Mouse (Mus musculus) myocyte (in vitro differentiated cells): Measurements from ENCODE around the gene Susd6. TPM values are rescaled to one million over a fixed set of nuclear protein-coding genes. Genes with fewer than 3 reads are reported as not detected.

Experiments
- H3K27me3 ChIP-seq: one replicate; pipeline ENCODE4 v1.6.1; 2011; ENCODE audit not compliant: control insufficient read depth, insufficient read depth, insufficient read length
- H3K36me3 ChIP-seq: one replicate; pipeline ENCODE4 v1.6.1; 2011; ENCODE audit not compliant: control insufficient read depth, insufficient read depth
- H3K4me2 ChIP-seq: one replicate; pipeline ENCODE4 v1.6.1; 2011; ENCODE audit warnings: low read depth, control low read depth
- H3K4me3 ChIP-seq: one replicate; pipeline ENCODE4 v1.5.1; 2011; ENCODE audit warnings: mild to moderate bottlenecking, control low read depth, moderate library complexity
- H3K79me2 ChIP-seq: one replicate; pipeline ENCODE4 v1.6.1; 2011; ENCODE audit not compliant: control insufficient read depth, insufficient read depth
- H3ac ChIP-seq: one replicate; pipeline ENCODE4 v1.6.1; 2011; ENCODE audit not compliant: control insufficient read depth, insufficient read length
- CEBPB ChIP-seq: IDR thresholded peaks from 2 replicates; pipeline ENCODE4 v1.6.1; 2011; ENCODE audit warnings: mild to moderate bottlenecking, moderate library complexity; ENCODE audit not compliant: poor library complexity, insufficient read depth, severe bottlenecking
- E2F4 ChIP-seq: IDR thresholded peaks from one replicate; pipeline ENCODE4 v1.6.1; 2011; ENCODE audit warnings: mild to moderate bottlenecking, control low read depth, moderate library complexity; ENCODE audit not compliant: insufficient read depth
- MAX ChIP-seq: IDR thresholded peaks from one replicate; pipeline ENCODE4 v1.6.1; 2011; ENCODE audit warnings: low read depth, mild to moderate bottlenecking, control low read depth
- MYOD1 ChIP-seq, 3 experiments: IDR thresholded peaks; one replicate each; pipeline ENCODE4 v1.6.1; 2011; ENCODE audit warnings: control low read depth in 2 of 3, low read depth in 2 of 3, mild to moderate bottlenecking in 2 of 3, moderate library complexity in 1 of 3; ENCODE audit not compliant: insufficient read length in 2 of 3, control insufficient read depth in 1 of 3
- MYOG ChIP-seq, 3 experiments: IDR thresholded peaks; one replicate each; pipeline ENCODE4 v1.6.1; 2011; ENCODE audit warnings: control low read depth in 2 of 3, low read depth in 2 of 3, mild to moderate bottlenecking in 2 of 3; ENCODE audit not compliant: insufficient read length in 2 of 3, control insufficient read depth in 1 of 3, insufficient read depth in 1 of 3
- POLR2A ChIP-seq: IDR thresholded peaks from one replicate; pipeline ENCODE4 v1.6.1; 2011; ENCODE audit warnings: low read depth, mild to moderate bottlenecking, control low read depth, moderate library complexity; ENCODE audit not compliant: insufficient read length
- POLR2AphosphoS2 ChIP-seq: IDR thresholded peaks from one replicate; pipeline ENCODE4 v1.6.1; 2011; ENCODE audit warnings: low read depth, control low read depth; ENCODE audit not compliant: insufficient read length
- REST ChIP-seq: IDR thresholded peaks from one replicate; pipeline ENCODE4 v1.6.1; 2011; ENCODE audit warnings: mild to moderate bottlenecking, control low read depth, moderate library complexity; ENCODE audit not compliant: insufficient read depth, insufficient read length
- SRF ChIP-seq: IDR thresholded peaks from one replicate; pipeline ENCODE4 v1.6.1; 2011; ENCODE audit warnings: low read depth; ENCODE audit not compliant: control insufficient read depth, insufficient read length
- TCF12 ChIP-seq: IDR thresholded peaks from one replicate; pipeline ENCODE4 v1.6.1; 2011; ENCODE audit warnings: mild to moderate bottlenecking, control low read depth; ENCODE audit not compliant: poor library complexity, insufficient read depth, severe bottlenecking
- TCF3 ChIP-seq: IDR thresholded peaks from one replicate; pipeline ENCODE4 v1.6.1; 2011; ENCODE audit warnings: low read depth, control low read depth; ENCODE audit not compliant: insufficient read length
- USF1 ChIP-seq: IDR thresholded peaks from one replicate; pipeline ENCODE4 v1.6.1; 2011; ENCODE audit warnings: low read depth, mild to moderate bottlenecking, control low read depth, moderate library complexity
- polyA plus RNA-seq: library from polyadenylated mRNA; unstranded; fragments of >200 nt; fragmentation: generic; extraction: Trizol; gene quantifications from one replicate; pipeline ENCODE4 v1.2.1, GENCODE M21; 2012; ENCODE audit warnings: missing spikeins

Susd6 gene
- polyA plus RNA-seq, 1 experiment, result 64.0 TPM

DNA sequence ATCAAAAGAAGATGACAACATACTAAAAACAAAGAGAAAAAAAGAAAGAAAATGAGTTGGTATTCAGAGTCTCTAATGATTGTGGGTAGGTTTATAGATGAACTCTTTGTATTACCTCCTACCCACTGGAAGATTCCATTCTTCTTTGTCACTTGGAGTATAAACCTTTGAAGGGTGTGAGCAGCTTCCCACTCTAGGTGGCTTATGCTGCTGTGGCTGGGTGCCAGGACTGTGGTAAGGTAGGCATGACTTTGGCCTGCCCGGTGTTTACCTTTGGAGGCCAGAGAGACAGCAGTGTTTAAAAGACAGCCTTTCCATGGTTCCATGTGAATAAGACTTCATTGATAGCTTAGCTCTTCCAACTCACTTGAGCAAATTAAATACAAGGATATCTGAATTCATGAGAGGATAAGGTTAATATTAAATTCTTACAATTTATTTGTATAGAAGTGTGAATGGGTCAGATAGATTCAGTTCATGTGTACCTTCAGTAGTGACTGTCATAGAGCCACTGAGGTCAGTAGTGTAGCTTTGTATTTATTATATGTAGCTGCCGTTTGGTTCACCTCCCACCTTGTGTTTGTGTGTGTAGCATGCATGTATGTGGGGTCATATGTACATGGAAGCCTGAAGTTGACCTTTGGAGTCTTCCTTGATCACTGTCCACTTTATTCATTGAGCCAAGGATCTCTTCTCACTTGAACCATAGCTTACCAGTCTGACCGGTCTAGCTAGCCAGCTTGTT lies 44.0 kb downstream of the Susd6 start:
- TF ChIP-seq POLR2A (no peak), MYOG (IDR thresholded peaks at IDR 0.05; ENCODE audit: control insufficient read depth in 1 of 3, insufficient read depth in 1 of 3, insufficient read length in 2 of 3, low read depth in 2 of 3) (no peak), CEBPB (no peak), POLR2AphosphoS2 (no peak), TCF12 (no peak), MAX (no peak), USF1 (no peak), SRF (no peak), TCF3 (no peak), E2F4 (no peak), REST (no peak), MYOD1 (IDR thresholded peaks at IDR 0.05; ENCODE audit: control insufficient read depth in 1 of 3, insufficient read length in 2 of 3, low read depth in 2 of 3) (no peak)
- no peaks in the 10 kb centered on the region for H3K27me3 ChIP-seq
- H3K4me3 ChIP-seq, result no peak overlapping the region
- H3ac ChIP-seq, result no peak overlapping the region
- no peak overlapping the region for H3K4me2 ChIP-seq
- H3K36me3 ChIP-seq, result peaks cover 17% of the 10 kb centered on the region
- peaks cover 99% of the 10 kb centered on the region for H3K79me2 ChIP-seq

DNA sequence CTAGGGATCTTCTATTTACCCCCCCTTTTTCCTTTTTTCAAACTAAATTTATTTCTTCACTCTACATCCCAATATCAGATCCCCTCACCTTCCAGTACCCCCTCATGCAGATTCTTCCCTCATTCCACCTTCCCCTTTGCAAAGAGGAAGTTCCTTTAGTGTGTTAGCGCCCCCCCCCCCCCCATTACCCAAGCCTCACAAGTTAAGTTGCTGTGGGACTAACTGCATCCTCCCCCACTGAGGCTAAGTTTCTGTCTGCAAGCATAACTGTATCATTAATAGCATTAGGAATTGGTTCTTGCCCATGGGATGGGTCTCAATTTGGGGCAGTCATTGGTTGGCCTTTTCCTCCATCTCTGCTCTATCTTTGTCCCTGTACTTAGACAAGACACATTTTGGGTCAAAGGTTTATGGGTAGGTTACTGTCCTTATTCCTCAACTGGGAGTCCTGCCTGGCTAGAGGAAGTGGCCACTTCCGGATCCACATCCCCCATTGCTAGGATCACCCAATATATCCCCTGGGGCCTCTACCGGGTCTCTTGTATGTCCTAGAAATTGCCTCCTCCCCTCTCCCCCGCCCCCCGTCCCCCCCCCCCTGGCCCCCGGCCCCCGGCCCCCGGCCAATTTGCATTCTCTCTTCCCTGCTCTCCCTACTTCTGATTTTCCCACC lies 44.7 kb downstream of the Susd6 start:
- H3K4me2 ChIP-seq, result no peak overlapping the region
- H3K79me2 ChIP-seq, result peaks cover 99% of the 10 kb centered on the region
- no peaks in the 10 kb centered on the region for H3K27me3 ChIP-seq
- no peak overlapping the region for H3K4me3 ChIP-seq
- H3K36me3 ChIP-seq, result peaks cover 14% of the 10 kb centered on the region
- no peak for TF ChIP-seq USF1
- no peak for TF ChIP-seq MYOG (IDR thresholded peaks at IDR 0.05; ENCODE audit: control insufficient read depth in 1 of 3, insufficient read depth in 1 of 3, insufficient read length in 2 of 3, low read depth in 2 of 3)
- no peak for TF ChIP-seq SRF
- TF ChIP-seq REST, result no peak
- no peak for TF ChIP-seq CEBPB
- no peak for TF ChIP-seq MAX
- TF ChIP-seq POLR2AphosphoS2, result no peak
- TF ChIP-seq MYOD1 (IDR thresholded peaks at IDR 0.05; ENCODE audit: control insufficient read depth in 1 of 3, insufficient read length in 2 of 3, low read depth in 2 of 3), result no peak
- TF ChIP-seq TCF3, result no peak
- no peak for TF ChIP-seq TCF12
- no peak for TF ChIP-seq POLR2A
- no peak for TF ChIP-seq E2F4
- no peak overlapping the region for H3ac ChIP-seq

DNA sequence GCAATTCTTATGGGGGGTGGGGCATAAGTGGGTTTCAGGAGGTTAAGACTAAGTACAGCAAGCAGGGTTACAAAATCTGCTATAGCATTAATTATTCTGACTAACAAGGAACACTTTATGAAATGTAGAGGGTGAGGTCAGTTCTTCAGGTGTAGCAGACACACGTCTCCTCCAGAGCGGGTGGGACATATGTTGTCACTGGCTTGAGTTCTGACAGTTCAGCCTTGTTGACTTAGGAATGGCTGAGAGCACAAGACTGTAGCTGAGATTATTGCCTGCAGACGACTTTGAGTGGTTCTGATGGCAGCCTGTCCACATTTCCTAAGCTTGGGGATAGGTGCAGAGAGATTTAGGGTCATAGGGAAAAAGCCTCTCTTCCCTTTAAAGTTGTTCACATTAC lies 47.3 kb downstream of the Susd6 start:
- no peak overlapping the region for H3K4me2 ChIP-seq
- no peak overlapping the region for H3K4me3 ChIP-seq
- no peak overlapping the region for H3ac ChIP-seq
- H3K36me3 ChIP-seq, result no peaks in the 10 kb centered on the region
- peaks cover 97% of the 10 kb centered on the region for H3K79me2 ChIP-seq
- no peaks in the 10 kb centered on the region for H3K27me3 ChIP-seq
- no peak for TF ChIP-seq USF1
- no peak for TF ChIP-seq MYOG (IDR thresholded peaks at IDR 0.05; ENCODE audit: control insufficient read depth in 1 of 3, insufficient read depth in 1 of 3, insufficient read length in 2 of 3, low read depth in 2 of 3)
- no peak for TF ChIP-seq TCF12
- TF ChIP-seq POLR2A, result no peak
- TF ChIP-seq TCF3, result no peak

DNA sequence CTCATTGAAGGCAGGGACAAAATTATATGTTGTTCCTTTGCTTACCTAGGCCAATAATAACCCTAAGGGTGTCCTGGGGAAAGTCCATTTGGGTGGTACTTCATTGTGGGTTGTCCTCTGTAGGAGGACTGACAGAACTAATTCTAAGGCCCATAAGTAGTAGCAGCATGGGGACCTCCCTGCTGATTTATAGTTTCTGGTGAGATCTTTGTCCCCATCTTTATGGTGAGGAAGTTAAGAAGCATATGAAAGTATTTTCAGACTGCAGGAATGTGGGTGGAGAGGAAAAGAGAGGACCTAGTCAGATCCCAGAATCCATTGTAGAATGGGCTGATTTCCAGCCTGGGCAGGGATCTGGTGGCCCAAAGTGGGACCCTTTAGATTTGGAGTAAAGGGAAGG lies 48.0 kb downstream of the Susd6 start:
- no peak overlapping the region for H3ac ChIP-seq
- TF ChIP-seq POLR2AphosphoS2 (no peak), CEBPB (no peak), USF1 (no peak), SRF (no peak), MAX (no peak), REST (no peak), MYOG (IDR thresholded peaks at IDR 0.05; ENCODE audit: control insufficient read depth in 1 of 3, insufficient read depth in 1 of 3, insufficient read length in 2 of 3, low read depth in 2 of 3) (no peak), E2F4 (no peak), TCF3 (no peak), MYOD1 (IDR thresholded peaks at IDR 0.05; ENCODE audit: control insufficient read depth in 1 of 3, insufficient read length in 2 of 3, low read depth in 2 of 3) (no peak), POLR2A (no peak), TCF12 (no peak)
- H3K4me3 ChIP-seq, result no peak overlapping the region
- H3K27me3 ChIP-seq, result no peaks in the 10 kb centered on the region
- peaks cover 97% of the 10 kb centered on the region for H3K79me2 ChIP-seq
- H3K36me3 ChIP-seq, result no peaks in the 10 kb centered on the region
- H3K4me2 ChIP-seq, result no peak overlapping the region
